Mouse (Mus musculus): ENCODE measurements around the gene Arf3. TPM values are rescaled to one million over a fixed set of nuclear protein-coding genes. Genes with fewer than 3 reads are reported as not detected.
"Not testable (repeated sequence)": the region's sequence is repeated elsewhere in the genome, so short reads cannot be mapped to it uniquely, and the experiment has no call there.

Gene Arf3
- total RNA-seq, 2 experiments from 2014 or later: 721 to 734 TPM

GRCm38 (mm10) chr15:98772511-98773211 is 9.6 kb upstream of the Arf3 start:
- DNase-seq (ENCODE audit: low spot score in 2 of 2): no peak

GRCm38 (mm10) chr15:98771813-98772425 is 8.9 kb upstream of the Arf3 start:
- no peak for DNase-seq (ENCODE audit: low spot score in 2 of 2)
- intact Hi-C loops (cut with DNase I): no loop called here

More at GRCm38 (mm10) chr15:98772511-98773211, 9.6 kb upstream of the Arf3 start:
- intact Hi-C loops (cut with DNase I): no loop called here

- DNase-seq (ENCODE audit: low spot score in 2 of 2): no peak
- intact Hi-C loops (cut with DNase I): no loop called here
Observed at GRCm38 (mm10) chr15:98768259-98768658, 5.2 kb upstream of the Arf3 start.

GRCm38 (mm10) chr15:98765929-98766328 is 2.9 kb upstream of the Arf3 start:
- no peak for DNase-seq (ENCODE audit: low spot score in 2 of 2)
- intact Hi-C loops (cut with DNase I): no loop called here

GRCm38 (mm10) chr15:98762201-98762621 is 803 bp downstream of the Arf3 start:
- peak; percentile 74 to 79 for DNase-seq (ENCODE audit: low spot score in 2 of 2)
- intact Hi-C loops (cut with DNase I): loop anchor here (5.0 kb wide), 1 partner anchor 35 kb away; no protein-coding TSS in a partner anchor

- intact Hi-C loops (cut with DNase I): no loop called here
Observed at GRCm38 (mm10) chr15:98754125-98754524, 8.9 kb downstream of the Arf3 start.

GRCm38 (mm10) chr15:98753021-98753423 is 10.0 kb downstream of the Arf3 start:
- no peak for DNase-seq (ENCODE audit: low spot score in 2 of 2)
- intact Hi-C loops (cut with DNase I): no loop called here

More at GRCm38 (mm10) chr15:98754125-98754524, 8.9 kb downstream of the Arf3 start:
- no peak for DNase-seq (ENCODE audit: low spot score in 2 of 2)

GRCm38 (mm10) chr15:98749093-98749492 is 13.9 kb downstream of the Arf3 start:
- no peak for DNase-seq (ENCODE audit: low spot score in 2 of 2)
- intact Hi-C loops (cut with DNase I): no loop called here

- intact Hi-C loops (cut with DNase I): no loop called here
- no peak for DNase-seq (ENCODE audit: low spot score in 2 of 2)
Observed at GRCm38 (mm10) chr15:98747296-98747695, 15.7 kb downstream of the Arf3 start.

GRCm38 (mm10) chr15:98746344-98746965 is 16.6 kb downstream of the Arf3 start:
- peak in 1 of 2 experiments; percentile 30 for DNase-seq (ENCODE audit: low spot score in 2 of 2)
- intact Hi-C loops (cut with DNase I): no loop called here

GRCm38 (mm10) chr15:98743863-98744262 is 19.2 kb downstream of the Arf3 start:
- DNase-seq (ENCODE audit: low spot score in 2 of 2); intact Hi-C loops (cut with DNase I): not testable (repeated sequence)

- intact Hi-C loops (cut with DNase I): no loop called here
Observed at GRCm38 (mm10) chr15:98742766-98743428, 20.1 kb downstream of the Arf3 start.

GRCm38 (mm10) chr15:98740219-98740618 is 22.8 kb downstream of the Arf3 start:
- DNase-seq (ENCODE audit: low spot score in 2 of 2): no peak
- intact Hi-C loops (cut with DNase I): no loop called here

More at GRCm38 (mm10) chr15:98742766-98743428, 20.1 kb downstream of the Arf3 start:
- no peak for DNase-seq (ENCODE audit: low spot score in 2 of 2)

GRCm38 (mm10) chr15:98738796-98739195 is 24.2 kb downstream of the Arf3 start:
- intact Hi-C loops (cut with DNase I): no loop called here
- DNase-seq (ENCODE audit: low spot score in 2 of 2): no peak

GRCm38 (mm10) chr15:98737881-98738280 is 25.1 kb downstream of the Arf3 start:
- intact Hi-C loops (cut with DNase I): no loop called here
- DNase-seq (ENCODE audit: low spot score in 2 of 2): no peak

GRCm38 (mm10) chr15:98736521-98736920 is 26.5 kb downstream of the Arf3 start:
- DNase-seq (ENCODE audit: low spot score in 2 of 2): no peak
- intact Hi-C loops (cut with DNase I): no loop called here

- DNase-seq (ENCODE audit: low spot score in 2 of 2): no peak
- intact Hi-C loops (cut with DNase I): no loop called here
Observed at GRCm38 (mm10) chr15:98733976-98734566, 28.9 kb downstream of the Arf3 start.

- intact Hi-C loops (cut with DNase I): no loop called here
- no peak for DNase-seq (ENCODE audit: low spot score in 2 of 2)
Observed at GRCm38 (mm10) chr15:98733370-98733769, 29.6 kb downstream of the Arf3 start.

GRCm38 (mm10) chr15:98732006-98732531 is 30.9 kb downstream of the Arf3 start:
- no peak for DNase-seq (ENCODE audit: low spot score in 2 of 2)
- intact Hi-C loops (cut with DNase I): no loop called here

Data from left cerebral cortex, postnatal 36 days (tissue).